Mouse (Mus musculus) c-Kit-positive CD71-positive TER-119-negative erythroid progenitor cells, embryonic 14.5 days (primary cell): ENCODE measurements at regions not wholly inside any gene's neighbourhood (a gene's known extent, or its start where the extent isn't known, plus 50 kb on each side); places are given as distances from the start of the nearest gene placed in this dataset.

ENCODE experiments used
- DNase-seq: peaks from one replicate; pipeline ENCODE4 v3.0.0-alpha.2; 2013; ENCODE audit warnings: low read depth

DNA sequence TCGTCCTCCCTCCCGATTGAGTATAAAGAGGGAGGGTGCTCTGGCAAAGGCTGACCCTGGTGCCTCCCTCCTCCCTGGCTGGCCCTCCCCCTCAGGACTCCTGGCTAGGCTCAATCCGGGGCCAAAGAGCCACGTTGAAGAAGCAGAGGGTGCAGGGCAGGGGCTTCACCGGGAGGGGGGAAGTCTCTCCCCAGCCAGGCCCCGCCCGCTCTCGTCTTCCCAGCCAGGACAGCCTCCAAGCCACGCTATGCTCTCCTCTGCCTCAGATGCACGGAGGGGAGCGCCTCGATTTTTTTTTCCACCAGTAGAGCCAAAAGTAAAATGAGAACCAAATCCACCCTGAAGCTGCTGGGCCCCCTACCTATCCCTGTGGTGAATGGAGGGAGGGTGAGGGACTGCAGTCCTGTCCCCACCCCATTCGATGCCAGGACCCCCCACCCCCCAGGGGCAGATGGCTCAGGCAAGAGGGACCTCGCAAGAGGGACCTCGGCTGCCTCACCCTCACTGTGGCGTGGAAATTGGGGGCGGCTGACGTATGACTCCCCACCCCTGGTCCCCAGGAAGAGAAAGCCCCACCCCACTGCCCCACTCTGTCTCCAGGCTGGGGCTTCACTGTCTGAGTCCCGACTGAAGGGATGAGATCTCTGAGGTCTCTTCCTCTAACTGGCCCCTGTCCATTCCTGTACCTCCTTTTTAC, 53.2 kb upstream of the Col1a1 start:
- no peak for DNase-seq

DNA sequence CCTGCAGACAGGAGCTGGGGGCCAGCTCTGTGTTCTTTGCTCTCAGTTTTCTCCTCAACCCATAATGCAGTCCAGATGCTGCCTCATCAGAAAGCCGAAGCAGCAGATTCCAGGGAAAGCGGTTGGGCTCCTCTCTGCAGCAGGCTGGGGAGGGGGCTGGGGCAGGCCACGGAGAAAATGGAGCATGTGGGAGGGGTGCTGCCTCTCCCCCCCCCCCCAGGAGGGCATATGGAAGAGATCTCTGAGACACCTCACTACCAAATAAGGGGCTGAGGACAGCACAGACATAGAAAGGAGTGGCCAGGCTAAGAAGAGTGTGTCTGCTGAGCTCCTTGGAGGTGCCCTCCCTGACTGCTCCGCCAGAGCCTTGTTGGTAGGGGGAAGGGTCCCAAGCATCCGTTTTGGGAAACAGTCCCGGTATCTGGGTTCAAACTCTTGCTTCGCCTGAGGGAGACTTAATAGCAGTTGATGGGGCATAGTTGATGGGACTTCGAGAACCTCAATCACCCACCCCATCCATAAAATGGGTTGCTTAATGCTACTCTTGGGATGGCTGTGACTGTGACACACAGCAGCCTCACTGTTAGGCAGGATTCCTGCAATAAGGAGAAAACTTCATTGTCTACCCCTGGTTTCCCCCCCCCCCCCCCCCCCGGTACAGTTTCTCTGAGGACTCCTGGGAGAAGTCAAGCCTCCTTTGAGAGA, 53.9 kb upstream of the Col1a1 start:
- DNase-seq: no peak

DNA sequence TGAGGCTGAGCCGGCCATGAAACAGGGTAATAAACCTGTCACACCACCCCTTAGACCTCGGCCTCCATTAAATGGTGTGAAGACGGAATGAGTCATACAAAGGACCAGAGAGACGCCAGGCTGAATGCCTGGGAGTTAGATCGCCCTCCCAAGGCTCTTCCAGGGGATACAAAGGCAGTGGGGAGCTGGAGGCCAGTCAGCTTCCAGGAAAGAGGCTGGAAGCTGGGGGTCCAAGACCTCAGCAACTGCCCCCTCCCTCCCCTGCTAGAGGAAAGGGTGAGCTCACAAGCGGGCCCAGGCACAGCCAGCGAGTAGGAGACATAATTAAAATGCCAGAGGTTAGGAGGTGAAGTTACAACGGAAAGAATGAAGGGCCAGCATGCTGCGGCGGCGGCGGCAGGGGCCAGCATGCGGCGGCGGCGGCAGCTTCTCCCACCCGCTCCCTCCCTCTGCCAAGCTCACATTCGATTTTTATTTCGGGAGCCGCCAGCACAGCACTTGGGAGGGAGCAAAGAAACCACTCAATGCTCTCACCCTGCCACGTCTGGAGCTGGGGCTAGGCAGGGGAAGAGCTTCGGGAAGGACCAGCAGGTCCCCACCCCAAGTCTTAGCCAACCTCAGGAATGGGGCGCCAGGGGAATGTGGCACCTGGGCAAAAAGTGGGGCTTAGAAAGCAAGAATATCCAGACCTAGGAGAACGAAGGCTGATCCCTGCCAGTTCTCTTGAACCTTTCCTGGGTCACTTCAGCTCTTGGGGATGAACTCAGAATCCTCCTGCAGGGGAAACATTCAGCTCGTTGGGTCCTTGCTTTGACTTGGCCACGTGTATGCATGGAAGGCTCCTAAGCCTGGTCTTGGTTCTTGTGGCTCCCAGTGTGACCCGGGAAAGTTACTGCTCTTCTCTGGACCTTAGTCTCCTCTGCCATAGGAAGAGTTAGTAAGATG, 54.9 kb upstream of the Col1a1 start:
- DNase-seq: no peak

DNA sequence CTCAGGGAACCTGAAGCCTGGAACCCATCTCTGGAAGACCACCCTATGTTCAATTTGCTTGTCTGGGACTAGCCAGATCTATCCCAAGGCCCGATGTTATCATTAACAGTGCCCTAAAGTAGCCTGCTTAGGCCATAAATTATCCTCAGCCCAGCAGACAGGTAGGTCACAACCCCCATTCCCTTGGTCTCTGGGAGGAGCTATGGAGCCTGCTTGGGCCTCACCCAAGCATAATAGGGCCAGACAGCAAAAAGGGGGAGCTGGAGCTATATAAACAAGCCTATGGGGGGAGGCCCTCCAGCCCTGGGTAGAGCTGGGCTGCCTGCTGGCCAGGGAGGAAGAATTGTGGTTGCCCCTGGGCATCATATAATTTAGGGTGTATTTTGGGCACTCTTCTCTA, 59.3 kb upstream of the Col1a1 start:
- DNase-seq: no peak

DNA sequence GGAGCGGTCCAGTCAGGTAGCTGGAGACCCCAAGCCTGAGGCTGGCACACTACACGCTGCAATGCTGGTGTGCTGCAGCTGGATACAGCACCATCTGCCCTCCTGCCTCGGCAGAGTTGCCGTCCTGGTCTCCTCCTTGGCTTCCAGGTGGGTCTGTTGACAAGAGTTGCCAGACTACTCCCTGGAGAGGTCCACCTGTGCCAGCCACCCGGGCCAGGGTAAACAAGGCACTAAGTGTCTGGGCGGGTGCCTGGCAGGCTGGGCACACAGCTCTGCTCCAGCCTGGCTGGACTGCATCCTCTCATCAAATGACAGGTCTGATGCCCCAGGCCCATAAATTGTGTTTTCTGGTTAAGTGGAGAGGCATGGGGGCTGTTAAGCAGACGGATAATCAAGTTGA, 61.0 kb upstream of the Col1a1 start:
- no peak for DNase-seq

DNA sequence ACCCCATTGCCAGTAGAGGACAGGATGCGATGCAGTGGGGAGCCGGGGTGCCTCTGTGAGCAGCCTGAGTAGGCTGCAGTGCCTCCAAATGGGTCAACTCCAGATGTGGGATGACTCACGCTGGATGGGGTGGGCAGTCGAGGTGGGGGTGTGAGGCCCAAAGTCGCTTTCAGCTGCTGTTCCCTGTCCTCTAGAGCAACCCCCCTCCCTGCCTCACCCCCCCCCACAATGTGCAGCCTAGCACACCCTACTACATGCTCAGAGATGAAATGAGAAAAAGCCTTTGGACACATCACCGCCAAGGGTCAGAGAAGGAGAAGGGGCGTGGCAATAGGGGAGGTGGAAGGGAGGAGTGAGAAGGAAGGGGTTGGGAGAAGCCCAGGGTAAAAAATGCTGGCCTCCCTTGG, 61.9 kb upstream of the Col1a1 start:
- no peak for DNase-seq

DNA sequence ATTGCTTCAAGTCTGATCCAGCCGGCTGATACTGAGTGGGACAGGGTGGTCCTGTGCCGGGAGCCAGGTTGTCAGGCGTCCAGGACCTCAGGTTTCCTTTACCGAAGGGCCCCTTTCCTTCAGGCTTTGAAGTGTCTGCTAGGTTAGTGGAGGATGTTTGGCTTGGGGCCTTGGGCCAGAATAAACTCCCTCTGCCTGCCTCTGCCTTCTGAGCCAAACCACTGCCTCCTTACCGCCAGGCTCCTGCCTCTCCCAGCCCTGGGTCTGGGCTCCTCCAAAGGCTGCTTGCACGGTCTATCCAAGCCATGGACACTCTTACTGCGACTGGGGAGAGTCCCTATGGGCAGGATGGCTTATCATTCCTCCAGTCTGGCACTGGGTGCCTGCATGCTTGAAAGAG, 62.3 kb upstream of the Col1a1 start:
- no peak for DNase-seq

DNA sequence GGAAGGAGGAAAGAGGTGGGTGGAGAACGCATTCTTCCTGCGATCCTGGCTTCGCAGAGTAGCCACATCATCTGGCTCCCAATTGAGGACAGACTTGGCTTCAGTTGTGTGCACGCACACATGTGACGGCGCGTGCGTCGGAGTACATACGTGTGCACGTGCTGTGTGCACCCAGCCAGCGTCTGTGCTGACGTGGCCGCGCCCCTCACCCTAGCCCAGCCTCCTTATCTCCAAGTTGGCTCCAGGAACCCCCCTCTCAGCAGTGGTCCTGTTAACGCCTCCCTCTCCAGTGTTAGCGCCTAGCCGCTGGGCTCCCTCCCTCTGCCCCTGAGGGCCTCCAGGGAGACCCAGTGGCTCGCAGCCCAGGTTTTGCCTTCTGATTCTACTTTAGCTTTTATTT, 63.1 kb upstream of the Col1a1 start:
- DNase-seq: no peak

DNA sequence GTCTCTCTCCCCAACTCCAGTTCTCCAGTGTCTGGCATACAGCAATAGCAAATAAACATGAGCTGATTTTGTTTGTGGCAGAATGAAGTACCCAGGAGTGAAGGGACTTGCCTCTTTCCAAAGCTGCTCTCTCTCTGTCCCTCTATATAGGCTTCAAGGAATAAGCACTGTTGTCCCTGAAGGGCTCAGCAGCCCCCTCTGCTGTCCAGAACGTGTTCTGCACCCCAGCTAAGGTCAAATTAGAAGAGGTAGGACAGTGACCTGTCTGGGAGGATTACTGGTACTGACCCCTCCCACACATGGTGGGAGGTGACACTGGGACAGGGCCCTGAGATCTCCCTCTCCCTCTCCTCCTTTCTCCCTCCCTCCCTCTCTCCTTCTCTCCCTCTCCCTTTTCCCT, 65.7 kb upstream of the Col1a1 start:
- DNase-seq: peak; percentile 21

DNA sequence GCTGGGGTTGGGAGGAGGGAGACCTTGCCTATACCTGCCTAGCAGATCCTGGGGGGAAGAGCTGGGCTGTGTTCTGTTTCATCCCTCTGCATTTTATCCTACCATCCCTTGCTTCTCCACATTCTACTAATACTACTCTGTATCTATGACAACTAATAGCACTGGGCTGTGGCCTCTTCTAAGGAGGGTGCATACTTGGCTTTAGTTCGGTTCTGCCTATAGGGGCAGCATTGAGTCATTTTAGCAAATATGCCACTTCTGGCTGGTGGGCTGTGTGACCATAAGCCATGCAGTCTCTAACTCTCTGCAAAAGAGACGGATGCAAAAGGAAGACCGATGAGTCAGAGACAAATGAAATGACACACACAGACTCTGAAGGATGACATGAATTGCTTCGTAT, 66.2 kb upstream of the Col1a1 start:
- DNase-seq: peak; percentile 4

DNA sequence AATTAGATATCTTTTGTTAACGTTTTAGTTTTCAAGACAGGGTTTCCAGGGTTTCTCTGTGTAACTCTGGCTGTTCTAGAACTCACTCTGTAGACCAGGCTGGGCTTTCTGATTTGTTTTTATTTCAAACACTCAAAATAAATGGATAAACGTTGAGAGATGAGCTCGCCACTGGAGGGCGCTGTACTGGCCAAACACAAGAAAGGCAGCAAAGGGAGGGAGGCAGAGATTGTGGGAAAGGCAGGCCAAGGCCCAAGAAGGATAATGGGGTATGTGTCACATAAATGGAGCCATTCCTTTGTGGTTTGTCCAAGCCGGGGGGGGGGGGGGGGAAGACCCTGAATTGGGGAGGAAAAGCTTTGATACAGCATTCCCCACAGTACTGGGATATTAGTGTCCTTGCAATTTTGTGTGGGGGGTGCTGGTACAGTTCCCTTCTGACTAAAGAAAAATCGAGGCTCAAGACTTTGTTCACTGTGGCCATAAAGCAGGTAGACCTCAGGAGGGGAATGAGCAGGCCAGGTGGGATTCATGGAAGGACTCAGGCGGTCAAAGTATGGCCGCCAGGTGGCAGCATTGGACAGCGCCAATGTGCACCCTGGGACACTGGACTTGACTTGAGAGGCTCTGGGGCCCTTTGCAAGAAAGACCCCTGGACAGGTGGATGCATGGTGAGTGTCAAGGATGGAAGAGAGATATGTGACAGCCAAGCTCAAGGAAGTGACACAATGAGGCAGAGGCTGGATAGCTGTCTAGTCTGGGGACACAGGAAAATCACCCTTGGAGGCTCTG, 69.7 kb upstream of the Col1a1 start:
- DNase-seq: peak; percentile 36

DNA sequence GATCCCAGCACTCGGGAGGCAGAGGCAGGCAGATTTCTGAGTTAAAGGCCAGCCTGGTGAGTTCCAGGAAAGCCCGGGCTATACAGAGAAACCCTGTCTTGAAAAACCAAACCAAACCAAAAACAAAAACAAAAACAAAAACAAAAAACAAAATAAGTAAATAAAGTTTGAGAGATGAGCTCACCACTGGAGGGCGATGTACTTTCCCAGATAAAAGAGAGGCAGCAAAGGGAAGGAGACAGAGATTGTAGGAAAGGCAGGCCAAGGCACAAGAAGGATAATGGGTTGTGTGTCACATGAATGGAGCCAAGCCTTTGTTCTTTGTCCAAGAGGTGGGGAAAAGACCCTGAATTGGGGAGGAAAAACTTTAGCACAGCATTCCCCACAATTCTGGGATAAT, 67.6 kb upstream of the Tmem92 start:
- no peak for DNase-seq

DNA sequence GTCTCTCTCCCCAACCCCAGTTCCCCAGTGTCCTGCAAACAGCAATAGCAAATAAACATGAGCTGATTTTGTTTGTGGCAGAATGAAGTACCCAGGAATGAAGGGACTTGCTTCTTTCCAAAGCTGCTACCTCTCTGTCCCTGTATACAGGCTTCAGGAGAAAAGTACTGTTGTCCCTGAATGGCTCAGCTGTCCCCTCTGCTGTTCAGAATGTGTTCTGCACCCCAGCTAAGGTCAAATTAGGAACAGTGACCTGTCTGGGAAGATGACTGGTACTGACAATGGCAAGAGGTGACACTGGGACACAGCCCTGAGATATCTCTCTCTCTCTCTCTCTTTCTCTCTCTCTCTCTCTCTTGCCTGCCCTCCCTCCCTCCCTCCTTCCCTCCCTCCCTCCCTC, 56.6 kb upstream of the Tmem92 start:
- DNase-seq: no peak

DNA sequence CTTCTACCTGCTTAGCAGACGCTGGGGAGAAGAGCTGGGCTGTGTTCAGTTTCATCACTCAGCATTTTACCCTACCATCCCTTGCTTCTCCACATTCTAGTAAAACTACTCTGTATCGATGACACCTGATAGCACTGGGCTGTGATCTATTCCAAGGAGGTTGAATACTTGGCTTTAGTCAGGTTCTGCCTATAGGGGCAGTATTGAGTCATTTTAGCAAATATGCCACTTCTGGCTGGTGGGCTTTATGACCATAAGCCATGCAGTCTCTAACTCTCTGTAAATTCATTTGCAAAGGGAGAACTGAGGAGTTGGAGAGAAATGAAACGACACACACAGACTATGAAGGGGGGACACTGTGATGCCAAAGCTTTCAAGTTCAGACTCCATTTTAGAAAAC, 55.6 kb upstream of the Tmem92 start:
- DNase-seq: no peak

DNA sequence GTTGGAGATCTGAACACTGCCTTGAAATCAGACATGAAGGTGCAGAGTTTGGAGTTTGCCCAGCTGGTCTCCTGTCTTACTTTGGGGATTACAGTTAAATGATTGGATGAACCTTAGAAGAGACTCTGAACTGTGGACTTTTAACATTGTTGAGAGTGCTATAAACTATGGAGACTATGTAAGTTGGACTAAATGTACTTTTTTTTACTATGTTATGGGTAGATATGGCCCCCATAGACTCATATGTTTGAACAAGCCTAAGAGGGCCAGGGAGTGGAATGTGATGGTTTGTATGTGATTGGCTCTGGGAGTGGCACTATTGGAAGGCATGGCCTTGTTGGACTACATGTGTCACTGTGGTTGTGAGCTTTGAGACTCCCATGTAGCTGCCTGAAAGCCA, 53.8 kb upstream of the Tmem92 start:
- no peak for DNase-seq

DNA sequence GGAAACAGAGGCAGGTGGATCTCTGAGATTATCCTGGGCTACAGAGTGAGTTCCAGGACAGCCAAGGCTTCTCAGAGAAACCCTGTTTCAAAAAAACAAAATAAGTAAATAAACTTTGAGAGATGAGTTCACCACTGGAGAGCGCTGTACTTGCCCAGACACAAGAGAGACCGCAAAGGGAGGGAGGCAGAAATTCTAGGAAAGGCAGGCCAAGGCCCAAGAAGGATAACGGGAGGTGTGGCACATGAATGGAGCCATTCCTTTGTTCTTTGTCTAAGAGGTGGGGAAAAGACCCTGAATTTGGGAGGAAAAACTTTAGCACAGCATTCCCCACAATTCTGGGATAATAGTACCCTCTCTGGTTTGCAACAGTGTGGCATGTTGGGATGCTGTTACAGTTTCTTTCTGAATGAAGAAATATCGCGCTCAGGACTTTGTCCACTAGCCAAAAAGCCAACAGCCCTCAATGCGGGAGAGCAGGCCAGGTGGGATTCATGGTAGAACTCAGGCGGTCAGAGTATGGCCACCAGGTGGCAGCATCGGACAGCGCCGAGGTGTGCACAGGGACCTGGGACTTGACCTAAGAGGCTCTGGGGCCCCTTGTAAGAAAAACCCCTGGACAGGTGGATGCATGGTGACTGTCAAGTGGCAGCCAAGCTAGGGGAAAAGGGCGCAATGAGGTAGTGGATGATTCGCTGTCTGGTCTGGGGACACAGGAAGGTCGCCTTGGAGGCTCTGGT, 49.9 kb upstream of the Tmem92 start:
- peak; percentile 30 for DNase-seq
